Mouse (Mus musculus) liver, embryonic 13.5 days (tissue): ENCODE measurements at regions not wholly inside any gene's neighbourhood (a gene's known extent, or its start where the extent isn't known, plus 50 kb on each side); places are given as distances from the start of the nearest gene placed in this dataset.

Experiments used
- ATAC-seq: fragments of 200-750 bp; cut with Nextera tagmentation; 2 replicates; pipeline ENCODE4 v1.8.0; 2017; ENCODE audit warnings: low read depth, mild to moderate bottlenecking, moderate number of reproducible peaks, moderate library complexity
- DNase-seq: peaks from one replicate; pipeline ENCODE4 v3.0.0; 2022
- H3K27ac ChIP-seq: fragments of 300-500 bp; sonication (generic); 2 replicates; pipeline ENCODE4 v1.5.1; 2015; ENCODE audit warnings: moderate library complexity, mild to moderate bottlenecking, inconsistent platforms
- H3K27me3 ChIP-seq: fragments of 300-500 bp; sonication (generic); 2 replicates; pipeline ENCODE4 v1.6.1; 2015; ENCODE audit warnings: mild to moderate bottlenecking, inconsistent platforms
- H3K36me3 ChIP-seq: fragments of 300-500 bp; sonication (generic); 2 replicates; pipeline ENCODE4 v1.6.1; 2015; ENCODE audit warnings: mild to moderate bottlenecking, inconsistent platforms
- H3K4me1 ChIP-seq: fragments of 300-500 bp; sonication (generic); replicated peaks from 2 replicates; pipeline ENCODE4 v1.6.1; 2015; ENCODE audit warnings: inconsistent platforms
- H3K4me2 ChIP-seq: fragments of 300-500 bp; sonication (generic); 2 replicates; pipeline ENCODE4 v1.6.1; 2015; ENCODE audit warnings: inconsistent platforms, mild to moderate bottlenecking, moderate library complexity
- H3K4me3 ChIP-seq: fragments of 300-500 bp; sonication (generic); replicated peaks from 2 replicates; pipeline ENCODE4 v1.5.1; 2015; ENCODE audit warnings: mild to moderate bottlenecking, inconsistent platforms
- H3K9ac ChIP-seq: fragments of 300-500 bp; sonication (generic); 2 replicates; pipeline ENCODE4 v1.6.1; 2015; ENCODE audit warnings: mild to moderate bottlenecking, inconsistent platforms
- H3K9me3 ChIP-seq: fragments of 300-500 bp; sonication (generic); replicated peaks from 2 replicates; pipeline ENCODE4 v1.6.1; 2016; ENCODE audit warnings: inconsistent platforms
- WGBS: fragments of 180-500 bp; shearing (Covaris S2); methylation state at CpG from one replicate; pipeline ENCODE4 v1.1.7; 2015; ENCODE audit not compliant: insufficient replicate concordance; 5-methylcytosine and 5-hydroxymethylcytosine counted together

- DNase-seq (no peak), ATAC-seq (no peak)
- WGBS, result 43% methylated on average over 2 of the region's 2 CpGs
- Histone ChIP-seq H3K36me3 (no peaks in the 10 kb centered on the region), H3K4me2 (no peak overlapping the region), H3K27ac (no peak overlapping the region), H3K9ac (no peak overlapping the region), H3K27me3 (no peaks in the 10 kb centered on the region), H3K4me3 (no peak overlapping the region), H3K9me3 (no peaks in the 10 kb centered on the region), H3K4me1 (no peaks in the 10 kb centered on the region)
These were observed 163.4 kb downstream of the Rpl10-ps3 start for GRCm38 (mm10) chr9:50181360-50181759.

DNA sequence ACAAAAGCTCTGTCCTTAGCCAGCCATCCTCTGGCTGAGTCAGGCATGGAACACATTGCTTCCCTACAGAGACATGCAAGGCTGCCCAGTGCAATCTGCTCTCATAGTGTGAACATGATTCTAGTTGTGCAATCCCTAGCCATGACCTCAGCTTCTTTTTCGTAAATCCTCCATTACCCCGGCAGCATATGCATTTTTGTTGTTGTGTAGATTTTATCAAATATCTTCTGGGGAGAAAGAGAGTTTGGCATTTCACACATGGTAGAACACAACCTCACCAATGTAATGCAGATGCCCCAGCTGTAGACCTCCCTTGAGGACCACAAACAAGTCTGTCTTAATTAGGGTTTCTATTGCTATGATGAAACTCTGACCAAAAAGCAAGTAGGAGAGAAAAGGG lies 168.6 kb downstream of the Rpl10-ps3 start:
- H3K4me1 ChIP-seq, result no peaks in the 10 kb centered on the region
- DNase-seq, result no peak
- no peak overlapping the region for H3K9ac ChIP-seq
- H3K27ac ChIP-seq, result no peak overlapping the region
- H3K4me3 ChIP-seq, result no peak overlapping the region
- no peaks in the 10 kb centered on the region for H3K27me3 ChIP-seq
- no peaks in the 10 kb centered on the region for H3K9me3 ChIP-seq
- no peaks in the 10 kb centered on the region for H3K36me3 ChIP-seq
- no peak overlapping the region for H3K4me2 ChIP-seq
- WGBS, result 49% methylated on average over 2 of the region's 2 CpGs
- ATAC-seq, result no peak

DNA sequence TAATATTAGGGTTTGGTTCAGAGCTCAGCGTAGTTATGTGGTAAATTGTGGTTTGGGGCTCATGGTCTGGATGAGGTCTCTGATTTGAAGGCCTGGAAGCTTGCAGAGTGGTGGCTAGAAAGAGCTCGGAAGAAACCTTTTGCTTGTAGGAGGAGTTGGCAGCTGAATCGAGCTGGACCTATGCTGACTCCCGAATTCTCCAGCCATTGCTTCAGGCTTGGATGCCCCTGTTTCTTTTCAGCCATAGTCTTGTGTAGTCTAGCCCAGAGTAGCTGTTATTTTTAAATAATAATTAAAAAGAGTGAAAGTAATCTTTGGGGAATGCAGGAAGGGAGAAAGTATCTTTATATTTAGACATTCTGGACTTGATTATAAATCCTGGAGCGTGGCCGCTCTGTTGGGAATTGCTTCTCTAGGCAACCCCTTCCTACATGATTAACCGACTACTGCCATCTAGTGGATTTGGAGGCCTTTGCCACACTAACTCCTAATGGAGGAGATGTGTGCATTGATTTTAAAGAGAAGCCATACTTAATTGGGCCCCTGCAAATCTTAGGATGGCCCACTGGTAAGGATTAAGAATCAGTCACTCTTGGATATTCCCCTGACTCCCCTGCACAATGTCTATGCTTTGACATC lies 172.8 kb downstream of the Rpl10-ps3 start:
- DNase-seq, result no peak
- ATAC-seq, result no peak
- no peak overlapping the region for H3K4me3 ChIP-seq
- no peaks in the 10 kb centered on the region for H3K4me1 ChIP-seq
- no peak overlapping the region for H3K9ac ChIP-seq
- no peak overlapping the region for H3K27ac ChIP-seq
- H3K27me3 ChIP-seq, result no peaks in the 10 kb centered on the region
- no peaks in the 10 kb centered on the region for H3K9me3 ChIP-seq
- WGBS, result 40% methylated on average over 7 of the region's 7 CpGs
- H3K36me3 ChIP-seq, result no peaks in the 10 kb centered on the region
- no peak overlapping the region for H3K4me2 ChIP-seq

DNA sequence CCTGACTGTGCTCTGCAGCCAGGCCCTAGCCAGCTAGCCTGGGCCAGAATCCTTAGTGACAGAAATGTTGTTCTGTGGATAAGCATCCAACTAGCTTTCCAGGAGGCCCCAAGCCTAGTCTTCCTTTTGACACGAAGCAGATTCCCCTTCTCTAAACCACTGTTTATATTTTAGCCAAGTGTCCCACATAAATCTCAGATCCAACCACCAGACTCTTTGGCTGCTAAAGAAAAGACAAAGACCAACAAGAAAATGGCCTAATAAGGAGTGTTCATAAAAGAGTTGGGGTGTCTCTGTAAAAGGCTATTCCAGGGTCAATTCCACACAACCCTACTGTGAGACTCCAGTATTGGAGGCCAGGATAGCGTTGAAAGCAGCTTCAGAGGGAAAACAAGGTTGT lies 173.6 kb downstream of the Rpl10-ps3 start:
- no peaks in the 10 kb centered on the region for H3K36me3 ChIP-seq
- H3K27ac ChIP-seq, result no peak overlapping the region
- 22% methylated on average over 2 of the region's 2 CpGs for WGBS
- ATAC-seq (no peak), DNase-seq (no peak)
- no peaks in the 10 kb centered on the region for H3K9me3 ChIP-seq
- H3K4me3 ChIP-seq, result no peak overlapping the region
- H3K4me1 ChIP-seq, result no peaks in the 10 kb centered on the region
- no peaks in the 10 kb centered on the region for H3K27me3 ChIP-seq
- H3K4me2 ChIP-seq, result no peak overlapping the region
- H3K9ac ChIP-seq, result no peak overlapping the region

GRCm38 (mm10) chr9:50170637-50171036 lies 174.1 kb downstream of the Rpl10-ps3 start:
- DNase-seq, result no peak
- no peaks in the 10 kb centered on the region for H3K4me1 ChIP-seq
- H3K4me2 ChIP-seq, result no peak overlapping the region
- no peaks in the 10 kb centered on the region for H3K27me3 ChIP-seq
- no peak for ATAC-seq
- WGBS, result 61% methylated on average over 5 of the region's 5 CpGs
- no peak overlapping the region for H3K4me3 ChIP-seq
- H3K27ac ChIP-seq, result no peak overlapping the region
- H3K9ac ChIP-seq, result no peak overlapping the region
- no peaks in the 10 kb centered on the region for H3K36me3 ChIP-seq
- H3K9me3 ChIP-seq, result no peaks in the 10 kb centered on the region

- Histone ChIP-seq H3K9ac (no peak overlapping the region), H3K9me3 (no peaks in the 10 kb centered on the region), H3K4me2 (no peak overlapping the region), H3K4me1 (no peaks in the 10 kb centered on the region), H3K36me3 (no peaks in the 10 kb centered on the region), H3K27me3 (no peaks in the 10 kb centered on the region), H3K4me3 (no peak overlapping the region), H3K27ac (no peak overlapping the region)
- DNase-seq, result no peak
- WGBS, result 71% methylated on average over 3 of the region's 3 CpGs
- ATAC-seq, result no peak
These were observed 190.2 kb downstream of the Rpl10-ps3 start for GRCm38 (mm10) chr9:50154618-50155017.

GRCm38 (mm10) chr9:50150091-50150490 lies 194.7 kb downstream of the Rpl10-ps3 start:
- H3K36me3 ChIP-seq, result no peaks in the 10 kb centered on the region
- H3K9me3 ChIP-seq, result no peaks in the 10 kb centered on the region
- no peak overlapping the region for H3K4me2 ChIP-seq
- no peaks in the 10 kb centered on the region for H3K27me3 ChIP-seq
- no peaks in the 10 kb centered on the region for H3K4me1 ChIP-seq
- no peak for DNase-seq
- no peak for ATAC-seq
- no peak overlapping the region for H3K27ac ChIP-seq
- no peak overlapping the region for H3K9ac ChIP-seq
- H3K4me3 ChIP-seq, result no peak overlapping the region

- Histone ChIP-seq H3K27ac (no peak overlapping the region), H3K36me3 (no peaks in the 10 kb centered on the region), H3K9ac (no peak overlapping the region), H3K4me3 (no peak overlapping the region), H3K27me3 (no peaks in the 10 kb centered on the region), H3K4me2 (no peak overlapping the region), H3K4me1 (no peaks in the 10 kb centered on the region), H3K9me3 (no peaks in the 10 kb centered on the region)
- DNase-seq (no peak), ATAC-seq (no peak)
- WGBS, result 64% methylated on average over 1 of the region's 1 CpGs
These were observed 202.0 kb downstream of the Rpl10-ps3 start for GRCm38 (mm10) chr9:50142756-50143155.

GRCm38 (mm10) chr9:50142091-50142490 lies 202.7 kb downstream of the Rpl10-ps3 start:
- Histone ChIP-seq H3K4me3 (no peak overlapping the region), H3K4me1 (no peaks in the 10 kb centered on the region), H3K27ac (no peak overlapping the region), H3K27me3 (no peaks in the 10 kb centered on the region), H3K36me3 (no peaks in the 10 kb centered on the region), H3K9me3 (no peaks in the 10 kb centered on the region), H3K9ac (no peak overlapping the region), H3K4me2 (no peak overlapping the region)
- 67% methylated on average over 8 of the region's 8 CpGs for WGBS
- ATAC-seq, result no peak
- no peak for DNase-seq

GRCm38 (mm10) chr9:50141176-50141575 lies 203.6 kb downstream of the Rpl10-ps3 start:
- 56% methylated on average over 6 of the region's 6 CpGs for WGBS
- DNase-seq, result no peak
- Histone ChIP-seq H3K9ac (no peak overlapping the region), H3K9me3 (no peaks in the 10 kb centered on the region), H3K36me3 (no peaks in the 10 kb centered on the region), H3K4me2 (no peak overlapping the region), H3K27me3 (no peaks in the 10 kb centered on the region), H3K4me1 (no peaks in the 10 kb centered on the region), H3K4me3 (no peak overlapping the region), H3K27ac (no peak overlapping the region)
- no peak for ATAC-seq

- no peak overlapping the region for H3K9ac ChIP-seq
- no peak overlapping the region for H3K4me3 ChIP-seq
- WGBS, result 82% methylated on average over 9 of the region's 9 CpGs
- no peak overlapping the region for H3K27ac ChIP-seq
- H3K27me3 ChIP-seq, result no peaks in the 10 kb centered on the region
- H3K9me3 ChIP-seq, result no peaks in the 10 kb centered on the region
- H3K4me1 ChIP-seq, result no peaks in the 10 kb centered on the region
- H3K4me2 ChIP-seq, result no peak overlapping the region
- ATAC-seq (no peak), DNase-seq (no peak)
- no peaks in the 10 kb centered on the region for H3K36me3 ChIP-seq
These were observed 206.3 kb downstream of the Rpl10-ps3 start for GRCm38 (mm10) chr9:50138341-50138978.

DNA sequence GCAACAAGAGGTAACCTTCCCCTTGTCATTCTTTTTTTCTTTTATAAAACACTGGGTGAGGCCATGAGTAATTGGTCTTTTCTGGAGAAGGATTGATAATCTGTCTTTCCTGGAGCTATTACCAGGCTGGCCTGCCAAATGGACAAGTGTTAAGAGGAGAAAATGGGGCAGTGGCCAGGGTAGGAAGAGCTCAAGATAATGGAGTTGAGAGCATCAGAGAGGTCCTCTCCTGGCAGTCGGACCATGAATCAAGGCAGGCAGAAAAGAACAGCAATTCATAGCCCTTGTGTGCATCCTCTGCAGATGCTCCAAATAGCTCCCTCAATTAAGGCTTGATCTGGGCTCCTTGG lies 208.2 kb downstream of the Rpl10-ps3 start:
- WGBS, result 52% methylated on average over 1 of the region's 1 CpGs
- ATAC-seq, result no peak
- Histone ChIP-seq H3K4me1 (no peaks in the 10 kb centered on the region), H3K27me3 (no peaks in the 10 kb centered on the region), H3K9me3 (no peaks in the 10 kb centered on the region), H3K27ac (no peak overlapping the region), H3K4me3 (no peak overlapping the region), H3K36me3 (no peaks in the 10 kb centered on the region), H3K9ac (no peak overlapping the region), H3K4me2 (no peak overlapping the region)
- DNase-seq, result no peak
